Mouse (Mus musculus) E14TG2a.4 (cell line): Measurements from ENCODE around the gene Oxa1l.

Experiments
- CTCF ChIP-seq: conservative IDR thresholded peaks from 2 replicates; pipeline ENCODE4 v1.5.1; 2014; ENCODE audit warnings: low read length
- NANOG ChIP-seq: IDR thresholded peaks from 2 replicates; pipeline ENCODE4 v1.6.1; 2014; ENCODE audit warnings: borderline replicate concordance, low read length, mixed read lengths
- POU5F1 ChIP-seq: IDR thresholded peaks from 2 replicates; pipeline ENCODE4 v1.6.1; 2014; ENCODE audit warnings: low read length, borderline replicate concordance

GRCm38 (mm10) chr14:54387546-54387945, 26.9 kb downstream of the Oxa1l start:
- no peak for TF ChIP-seq CTCF
- no peak for TF ChIP-seq POU5F1
- TF ChIP-seq NANOG: no peak
